Mouse (Mus musculus) layer of hippocampus, adult 18-20 months (tissue): ENCODE measurements at regions not wholly inside any gene's neighbourhood (a gene's known extent, or its start where the extent isn't known, plus 50 kb on each side); places are given as distances from the start of the nearest gene placed in this dataset.
"Not testable (repeated sequence)": the region's sequence is repeated elsewhere in the genome, so short reads cannot be mapped to it uniquely, and the experiment has no call there.

Experiments used
- DNase-seq, 2 experiments: peaks; one replicate each; pipeline ENCODE4 v3.0.0; 2022; ENCODE audit warnings: low spot score in 2 of 2

GRCm38 (mm10) chr17:29430401-29430800, 60.2 kb upstream of the Pim1 start:
- no peak for DNase-seq

GRCm38 (mm10) chr17:29430806-29431205, 59.7 kb upstream of the Pim1 start:
- DNase-seq: no peak

GRCm38 (mm10) chr17:29431553-29432297, 58.8 kb upstream of the Pim1 start:
- no peak for DNase-seq

- no peak for DNase-seq
These were observed 57.9 kb upstream of the Pim1 start for GRCm38 (mm10) chr17:29432666-29433065.

- DNase-seq: no peak
These were observed 57.2 kb upstream of the Pim1 start for GRCm38 (mm10) chr17:29433370-29433769.

GRCm38 (mm10) chr17:29434074-29434944, 56.2 kb upstream of the Pim1 start:
- no peak for DNase-seq

- no peak for DNase-seq
These were observed 55.1 kb upstream of the Pim1 start for GRCm38 (mm10) chr17:29435345-29436006.

- DNase-seq: not testable (repeated sequence)
These were observed 54.1 kb upstream of the Pim1 start for GRCm38 (mm10) chr17:29436484-29436870.

GRCm38 (mm10) chr17:29436871-29437534, 53.5 kb upstream of the Pim1 start:
- DNase-seq: peak; percentile 60 to 78

- no peak for DNase-seq
These were observed 52.8 kb upstream of the Pim1 start for GRCm38 (mm10) chr17:29437535-29438324.

GRCm38 (mm10) chr17:29438347-29439235, 52.0 kb upstream of the Pim1 start:
- peak in 1 of 2 experiments; percentile 26 for DNase-seq

- DNase-seq: no peak
These were observed 50.6 kb upstream of the Pim1 start for GRCm38 (mm10) chr17:29439992-29440391.

GRCm38 (mm10) chr17:29440490-29440889, 50.1 kb upstream of the Pim1 start:
- DNase-seq: no peak
